Mouse (Mus musculus) gastrocnemius, adult 8-10 months (tissue): Measurements from ENCODE around the gene B3galt4. TPM values are rescaled to one million over a fixed set of nuclear protein-coding genes. Genes with fewer than 3 reads are reported as not detected.

Experiments used
- DNase-seq, 2 experiments: peaks; one replicate each; pipeline ENCODE4 v3.0.0; 2022; ENCODE audit warnings: low spot score in 2 of 2
- total RNA-seq, 4 experiments: library from RNA; stranded (reverse); gene quantifications; 2 replicates each; pipeline ENCODE4 v1.2.4; 2022

Gene B3galt4
- total RNA-seq, 4 experiments from 2014 or later, result 1.4 to 1.8 (median 1.5) TPM

DNA sequence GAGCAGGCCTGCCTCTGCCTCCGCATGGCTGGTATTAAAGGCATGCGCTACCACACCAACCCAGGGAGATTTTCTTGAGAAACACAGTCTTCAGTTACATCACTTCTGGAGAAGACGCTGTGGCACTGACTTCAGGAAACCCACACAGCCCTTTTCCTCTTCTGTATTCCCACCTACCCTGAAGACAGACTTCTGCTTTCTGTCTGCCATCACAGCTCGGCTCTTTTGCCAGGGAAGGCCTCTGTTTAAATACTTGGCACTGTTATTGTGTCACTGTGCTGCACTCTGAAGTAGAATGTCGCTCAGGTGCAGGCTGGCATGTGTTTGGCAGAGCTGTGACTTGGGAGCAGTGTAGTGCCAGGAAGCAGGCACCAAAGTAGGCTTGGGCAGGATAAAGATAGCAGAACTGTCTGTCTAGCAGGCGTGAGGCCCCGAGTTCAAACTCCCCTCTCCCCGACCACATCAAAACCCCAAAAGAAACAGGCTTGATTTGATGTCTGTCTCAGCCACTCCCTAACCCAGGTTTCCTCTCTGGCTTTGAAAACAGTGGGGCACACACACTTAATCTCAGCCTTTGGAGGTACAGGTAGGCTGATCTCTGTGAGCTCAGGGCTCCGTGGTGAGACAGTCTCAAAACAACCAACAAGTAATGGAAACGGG, 3.7 kb downstream of the B3galt4 start:
- no peak for DNase-seq

DNA sequence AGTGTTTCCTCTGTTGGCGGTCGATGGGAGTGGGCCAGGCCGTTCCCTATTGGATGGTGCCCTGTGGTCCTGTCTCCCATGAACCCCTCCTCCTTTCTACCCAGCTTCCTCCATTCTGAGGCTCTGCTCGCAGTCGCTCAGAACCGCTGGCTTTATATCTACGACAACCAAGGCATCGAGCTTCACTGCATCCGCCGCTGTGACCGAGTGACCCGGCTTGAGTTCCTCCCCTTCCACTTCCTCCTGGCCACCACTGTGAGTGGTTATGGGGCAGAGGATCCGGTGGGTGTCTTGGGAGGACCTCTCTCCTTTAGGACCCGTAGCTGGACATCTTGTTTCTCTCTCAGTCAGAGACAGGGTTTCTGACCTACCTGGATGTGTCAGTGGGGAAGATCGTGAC, 7.8 kb downstream of the B3galt4 start:
- no peak for DNase-seq

DNA sequence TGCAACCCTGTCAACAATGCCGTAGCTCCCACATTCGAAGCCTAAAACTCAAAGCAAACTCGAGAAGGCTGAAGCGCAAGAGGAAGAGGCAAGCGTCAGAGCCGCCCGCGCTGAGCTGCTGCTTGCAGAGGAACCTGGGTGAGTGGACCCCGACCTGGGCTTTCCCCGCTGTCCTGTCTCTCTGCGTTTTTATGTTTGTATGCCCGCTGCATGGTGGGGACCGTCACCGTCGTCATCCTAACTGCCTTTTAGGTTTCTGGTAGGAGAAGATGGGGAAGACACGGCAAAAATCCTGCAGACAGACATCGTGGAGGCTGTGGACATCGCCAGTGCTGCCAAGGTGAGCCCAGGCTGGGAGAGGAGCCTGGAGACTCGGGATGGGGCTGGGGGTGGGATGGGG, 9.9 kb downstream of the B3galt4 start:
- no peak for DNase-seq

DNA sequence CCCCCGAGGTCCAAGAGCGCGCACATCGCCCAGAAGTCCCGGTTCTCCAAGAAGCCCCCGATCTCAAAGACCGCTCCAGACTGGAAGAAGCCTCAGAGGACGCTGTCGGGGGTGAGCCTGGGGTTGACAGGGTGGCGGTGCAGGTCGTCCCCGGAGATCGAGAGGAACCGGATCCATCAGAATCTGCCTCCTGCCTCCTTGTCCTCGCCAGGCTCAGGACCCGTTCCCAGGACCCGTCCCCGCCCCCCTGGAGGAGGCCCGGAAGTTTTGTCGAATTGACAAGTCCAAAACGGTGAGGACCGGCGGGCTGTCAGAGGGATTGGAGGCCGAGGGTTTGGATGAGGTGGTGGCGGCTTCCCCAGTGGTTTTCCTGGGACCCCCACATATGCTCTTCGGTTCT, 10.3 kb downstream of the B3galt4 start:
- no peak for DNase-seq

DNA sequence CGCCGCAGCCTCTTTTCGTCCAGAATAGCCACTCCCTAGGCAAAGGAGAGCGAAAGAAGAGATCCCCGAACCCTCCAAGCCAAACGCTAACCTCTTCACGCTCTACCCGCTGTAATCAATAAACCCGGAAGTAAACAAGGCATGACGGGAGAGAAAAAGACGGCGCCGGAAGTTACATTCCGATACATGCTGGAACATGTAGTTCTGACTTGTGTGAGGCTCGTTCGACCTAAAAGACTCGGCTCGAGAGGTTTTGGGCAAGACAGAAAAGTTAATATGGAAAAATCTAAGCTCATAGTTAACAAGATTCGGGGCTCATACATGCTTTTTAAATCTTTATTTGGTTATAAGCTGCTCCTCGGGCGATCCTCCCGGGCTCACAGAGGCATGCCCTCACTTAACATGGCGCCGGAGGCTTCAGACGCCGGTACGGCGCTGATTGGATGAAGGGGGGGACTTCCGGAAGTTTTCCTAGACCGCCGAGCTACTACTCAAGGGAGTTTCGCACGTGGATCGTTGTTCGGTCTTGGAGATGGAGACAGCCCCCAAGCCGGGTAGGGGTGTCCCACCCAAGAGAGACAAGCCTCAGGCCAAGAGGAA, 11.0 kb downstream of the B3galt4 start, which contains the start of the genes Pfdn6 and Wdr46:
TSS of gene Pfdn6 (minus strand) at position 138 of the 600 bp plus-strand sequence.
TSS of gene Wdr46 (plus strand) at position 455 of the 600 bp plus-strand sequence.
- peak; percentile 54 to 73 for DNase-seq

DNA sequence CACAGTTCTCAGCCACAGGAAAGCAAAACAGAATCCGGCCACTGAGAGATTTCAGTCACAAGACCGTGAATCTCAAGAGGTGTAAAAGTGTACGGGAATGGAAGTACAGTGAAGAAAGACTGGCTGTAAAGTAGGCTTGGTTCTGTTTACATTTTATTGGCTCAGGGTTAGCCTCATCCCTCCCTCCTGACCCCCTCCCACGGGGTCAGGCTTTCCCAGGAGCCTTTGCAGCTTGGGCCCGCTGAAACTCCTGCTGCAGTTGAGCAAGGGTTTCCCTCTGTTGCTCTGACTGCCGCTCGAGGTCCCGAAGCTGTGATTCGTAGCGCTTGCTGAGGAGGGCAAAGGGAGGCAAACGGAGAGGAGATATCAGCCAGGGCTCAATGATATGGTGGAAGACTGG, 12.5 kb downstream of the B3galt4 start:
- no peak for DNase-seq

DNA sequence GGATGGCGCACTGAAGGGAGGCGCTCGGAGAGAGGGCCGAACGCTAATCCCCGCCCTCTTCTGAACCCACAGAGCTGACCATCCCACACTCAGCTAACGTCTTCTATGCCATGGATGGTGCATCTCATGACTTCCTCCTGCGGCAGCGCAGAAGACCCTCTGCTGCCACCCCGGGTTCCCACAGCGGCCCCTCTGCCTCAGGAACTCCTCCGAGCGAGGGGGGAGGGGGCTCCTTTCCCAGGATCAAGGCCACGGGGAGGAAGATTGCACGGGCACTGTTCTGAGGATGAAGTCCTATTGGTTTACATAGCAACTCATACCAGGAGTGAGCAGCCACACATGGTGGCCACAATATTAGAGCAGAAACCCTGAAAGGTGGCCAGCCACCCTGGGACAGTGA, 14.3 kb downstream of the B3galt4 start:
- DNase-seq, result no peak

DNA sequence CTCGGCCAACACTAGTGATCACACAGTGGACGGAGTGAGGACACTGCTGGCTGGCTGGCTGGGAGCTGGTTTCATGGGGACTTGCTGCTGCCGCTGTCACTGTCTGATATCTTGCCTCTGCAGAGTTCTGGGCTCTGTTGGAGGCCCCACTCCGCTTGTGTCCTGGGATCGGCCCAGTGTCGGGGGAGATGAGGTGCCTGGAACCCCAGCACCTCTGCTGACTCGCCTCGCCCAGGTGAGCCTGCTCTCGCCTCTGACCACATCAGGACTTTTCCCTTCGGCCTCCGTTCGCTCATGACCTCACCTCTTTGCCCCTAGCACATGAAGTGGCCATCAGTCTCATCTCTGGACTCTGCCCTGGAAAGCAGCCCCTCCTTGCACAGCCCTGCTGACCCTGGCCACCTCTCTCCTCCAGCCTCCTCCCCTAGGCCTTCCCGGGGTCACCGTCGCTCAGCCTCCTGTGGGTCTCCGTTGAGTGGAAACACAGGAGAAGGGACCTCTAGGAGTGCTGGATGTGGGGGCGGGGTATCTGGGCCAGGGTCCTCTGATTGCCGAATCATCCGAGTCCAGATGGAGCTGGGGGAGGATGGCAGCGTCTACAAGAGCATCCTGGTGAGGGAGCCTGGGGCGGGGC, 15.7 kb downstream of the B3galt4 start:
- DNase-seq, result no peak

DNA sequence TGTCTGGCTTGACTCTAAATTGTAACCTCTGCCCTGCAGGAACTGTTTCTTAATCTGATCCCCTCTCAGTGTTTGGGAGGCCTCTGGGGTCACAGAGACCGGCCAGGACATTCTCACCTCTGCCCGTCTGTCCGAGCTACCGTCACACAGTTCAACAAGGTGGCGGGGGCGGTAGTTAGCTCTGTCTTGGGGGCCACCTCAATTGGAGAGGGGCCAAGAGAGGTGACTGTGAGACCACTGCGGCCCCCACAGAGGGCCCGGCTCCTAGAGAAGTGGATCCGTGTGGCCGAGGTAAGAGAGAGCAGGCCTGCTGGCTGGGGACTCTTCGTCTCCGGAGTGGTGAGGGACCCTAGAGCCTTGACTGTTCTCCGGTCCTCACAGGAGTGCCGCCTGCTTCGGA, 18.3 kb downstream of the B3galt4 start:
- DNase-seq, result no peak

DNA sequence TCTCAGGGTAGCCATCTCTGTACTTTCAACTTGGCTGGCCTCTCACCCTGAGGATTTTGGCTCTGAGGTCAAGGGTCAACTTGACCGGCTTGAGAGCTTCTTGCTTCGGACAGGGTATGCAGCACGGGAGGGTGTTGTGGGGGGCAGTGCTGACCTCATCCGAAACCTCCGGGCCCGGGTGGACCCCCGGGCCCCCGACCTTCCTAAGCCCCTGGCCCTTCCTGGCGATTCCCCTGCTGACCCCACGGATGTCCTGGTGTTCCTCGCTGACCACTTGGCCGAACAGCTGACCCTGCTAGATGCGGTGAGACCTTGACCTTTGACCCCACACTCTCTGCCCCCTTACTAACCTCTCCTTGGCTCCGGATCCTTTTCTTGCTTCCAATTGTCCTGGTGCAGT, 18.8 kb downstream of the B3galt4 start:
- DNase-seq, result no peak

DNA sequence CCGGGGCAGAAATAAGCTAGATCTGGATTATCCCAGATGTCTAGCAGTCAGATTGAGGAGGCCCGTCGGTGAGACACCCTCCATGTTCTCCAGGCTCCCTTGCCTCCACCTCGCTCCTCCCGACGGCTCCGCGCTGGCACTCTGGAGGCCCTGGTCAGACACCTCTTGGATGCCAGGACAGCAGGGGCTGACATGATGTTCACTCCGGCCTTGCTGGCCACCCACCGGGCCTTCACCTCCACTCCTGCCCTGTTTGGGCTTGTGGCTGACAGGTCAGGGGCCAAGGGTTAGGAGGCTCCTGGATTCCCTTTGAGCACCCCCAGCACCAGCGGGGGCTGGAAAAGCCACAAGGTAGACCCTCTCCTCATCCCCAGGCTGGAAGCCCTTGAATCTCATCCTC, 19.3 kb downstream of the B3galt4 start:
- no peak for DNase-seq

DNA sequence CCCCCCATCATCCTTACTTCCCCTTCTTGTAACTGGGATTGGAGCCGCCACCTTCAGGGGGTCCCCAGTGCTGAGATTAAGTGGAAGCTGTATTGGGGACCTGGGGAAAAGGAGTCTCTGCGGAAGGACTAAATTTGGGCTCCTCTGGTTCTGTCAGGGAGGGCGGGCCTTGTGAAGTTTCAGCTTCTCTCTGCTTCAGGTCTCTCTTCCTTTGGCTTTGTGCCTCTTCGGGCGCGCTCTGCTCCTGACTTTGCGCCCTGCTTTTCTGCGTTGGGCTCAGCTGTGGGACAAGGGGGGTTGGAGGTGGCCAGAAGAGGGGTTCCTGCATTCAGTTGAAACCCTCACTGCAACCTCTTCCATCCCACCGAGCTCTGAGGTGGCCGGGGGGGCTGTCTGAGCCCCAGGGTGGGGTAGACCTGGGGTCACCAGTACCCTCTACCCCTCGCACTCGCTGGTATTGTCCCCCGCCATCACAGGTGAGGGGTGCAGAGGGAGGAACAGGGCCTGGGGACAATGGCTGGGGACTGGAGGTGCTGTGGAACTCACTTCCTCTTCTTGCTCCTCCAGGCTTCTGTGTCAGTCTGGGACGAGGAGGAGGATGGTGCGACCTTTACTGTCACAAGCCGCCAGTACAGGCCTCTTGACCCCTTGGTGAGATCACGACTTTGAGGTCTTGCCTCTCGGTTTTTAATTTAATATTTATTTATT, 20.0 kb downstream of the B3galt4 start:
- no peak for DNase-seq

DNA sequence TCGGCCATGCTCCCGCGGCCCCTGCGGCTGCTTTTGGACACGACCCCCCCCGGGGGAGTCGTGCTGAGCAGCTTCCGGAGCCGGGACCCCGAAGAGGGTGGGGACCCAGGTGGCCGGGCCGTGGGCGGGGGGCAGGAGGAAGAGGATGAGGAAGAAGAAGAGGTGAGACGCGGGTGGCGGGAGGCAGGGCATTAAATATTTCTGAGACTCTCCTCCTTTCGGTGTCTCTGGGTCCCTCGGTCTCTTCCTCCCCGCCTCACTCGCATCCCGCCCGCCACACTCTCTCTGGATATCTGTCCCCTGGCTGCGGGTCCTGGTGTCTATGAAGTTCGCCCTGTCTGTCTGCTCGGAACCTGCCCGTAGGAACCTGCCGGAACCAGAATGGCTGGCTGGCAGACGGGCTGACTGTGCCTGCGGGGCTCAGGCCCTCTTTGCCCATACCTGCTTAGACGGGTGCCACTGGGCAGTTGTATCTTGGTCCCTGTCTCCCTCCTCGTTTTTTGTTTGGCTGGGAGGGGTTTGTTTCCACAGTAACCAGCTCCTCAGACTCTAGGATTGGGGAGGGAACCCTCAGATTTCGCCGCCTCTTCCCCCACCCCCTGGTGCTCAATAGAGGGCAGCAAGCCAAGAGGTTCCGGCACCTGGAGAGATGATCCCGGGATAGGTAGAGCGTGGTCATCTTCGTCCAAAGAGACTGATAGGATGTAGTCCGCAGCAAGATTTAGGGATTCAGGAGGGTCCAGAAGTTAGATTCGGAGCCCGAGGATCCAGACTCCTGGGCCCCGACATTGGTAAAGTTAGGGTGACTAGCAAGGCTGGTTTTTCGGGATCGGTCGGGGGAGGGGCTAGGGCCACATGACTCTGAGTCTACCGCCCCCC, 20.8 kb downstream of the B3galt4 start:
- DNase-seq, result no peak

DNA sequence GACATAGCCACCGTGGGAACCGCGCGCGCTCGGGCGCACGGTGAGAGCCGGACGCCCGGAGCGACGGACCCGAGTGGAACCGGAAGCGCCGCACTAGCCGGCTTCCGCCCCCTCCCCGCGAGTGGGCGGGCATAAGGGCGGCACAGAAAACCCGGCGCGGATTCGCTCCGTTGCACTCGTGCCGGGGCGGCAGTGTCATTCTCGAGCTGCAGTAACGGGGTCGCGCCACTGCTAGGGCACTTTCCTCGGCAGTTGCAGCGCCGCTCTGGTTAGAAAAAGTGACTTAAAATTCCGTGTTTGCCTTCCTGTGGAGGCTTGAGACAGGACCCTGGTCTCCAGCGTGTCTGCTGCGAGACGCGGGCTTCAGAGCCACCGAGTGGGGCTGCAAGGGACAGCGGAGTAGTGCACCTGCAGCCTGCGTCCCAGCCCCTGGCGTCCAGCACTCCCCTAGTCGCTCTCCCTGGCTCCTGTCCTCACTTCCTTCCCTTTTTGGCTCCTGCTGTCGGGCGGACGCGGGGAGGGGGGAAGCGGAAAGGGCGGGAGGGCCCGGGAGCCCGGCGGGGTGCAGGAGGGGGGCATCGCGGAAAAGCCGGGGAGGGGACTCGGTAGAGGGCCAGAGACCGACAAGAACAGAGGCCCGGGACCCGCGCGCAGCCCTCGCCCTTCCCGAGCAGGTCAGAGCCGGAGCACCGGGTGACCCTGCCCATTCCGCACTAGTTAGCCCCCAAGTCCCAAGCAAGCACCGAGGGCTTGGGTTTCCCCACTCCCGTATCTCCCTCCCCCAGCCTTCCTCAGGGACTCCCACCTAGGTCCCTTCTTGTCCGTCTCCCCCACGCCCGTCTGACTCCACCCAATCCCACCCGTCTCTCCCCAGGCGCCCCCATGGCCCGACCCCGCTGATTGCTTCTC, 21.7 kb downstream of the B3galt4 start, which contains the start of gene Rgl2:
TSS of gene Rgl2 (plus strand) at position 173 of the 909 bp plus-strand sequence.
- peak; percentile 83 to 85 for DNase-seq

DNA sequence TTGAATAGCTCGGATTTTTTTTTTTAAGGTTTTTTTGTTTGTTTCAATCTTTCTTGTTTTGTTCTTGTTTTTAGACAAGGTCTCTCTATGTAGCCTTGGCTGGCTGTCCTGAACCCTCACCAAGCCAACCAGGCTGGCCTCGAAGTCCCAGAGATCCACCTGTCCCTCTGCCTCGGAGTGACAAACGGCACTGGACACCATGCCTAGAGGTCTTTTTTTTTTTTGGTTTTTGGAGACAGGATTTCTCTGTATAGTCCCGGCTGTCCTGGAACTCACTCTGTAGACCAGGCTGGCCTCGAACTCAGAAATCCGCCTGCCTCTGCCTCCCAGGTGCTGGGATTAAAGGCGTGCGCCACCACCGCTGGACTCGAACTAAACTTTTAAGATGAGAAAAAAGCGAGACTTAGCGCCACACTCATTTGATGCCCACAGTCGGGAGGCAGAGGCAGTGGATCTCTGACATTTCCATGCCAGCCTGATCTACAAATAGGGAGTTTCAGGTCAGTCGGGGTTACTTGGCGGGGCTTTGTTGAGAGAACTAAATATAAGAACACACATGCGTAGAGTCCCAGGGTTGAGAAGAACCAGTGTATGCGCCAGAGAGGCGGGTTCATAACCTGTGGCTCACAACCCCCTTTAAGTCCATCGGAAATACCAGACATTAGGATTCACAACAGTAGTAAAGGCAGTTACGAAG, 22.9 kb downstream of the B3galt4 start:
- no peak for DNase-seq

DNA sequence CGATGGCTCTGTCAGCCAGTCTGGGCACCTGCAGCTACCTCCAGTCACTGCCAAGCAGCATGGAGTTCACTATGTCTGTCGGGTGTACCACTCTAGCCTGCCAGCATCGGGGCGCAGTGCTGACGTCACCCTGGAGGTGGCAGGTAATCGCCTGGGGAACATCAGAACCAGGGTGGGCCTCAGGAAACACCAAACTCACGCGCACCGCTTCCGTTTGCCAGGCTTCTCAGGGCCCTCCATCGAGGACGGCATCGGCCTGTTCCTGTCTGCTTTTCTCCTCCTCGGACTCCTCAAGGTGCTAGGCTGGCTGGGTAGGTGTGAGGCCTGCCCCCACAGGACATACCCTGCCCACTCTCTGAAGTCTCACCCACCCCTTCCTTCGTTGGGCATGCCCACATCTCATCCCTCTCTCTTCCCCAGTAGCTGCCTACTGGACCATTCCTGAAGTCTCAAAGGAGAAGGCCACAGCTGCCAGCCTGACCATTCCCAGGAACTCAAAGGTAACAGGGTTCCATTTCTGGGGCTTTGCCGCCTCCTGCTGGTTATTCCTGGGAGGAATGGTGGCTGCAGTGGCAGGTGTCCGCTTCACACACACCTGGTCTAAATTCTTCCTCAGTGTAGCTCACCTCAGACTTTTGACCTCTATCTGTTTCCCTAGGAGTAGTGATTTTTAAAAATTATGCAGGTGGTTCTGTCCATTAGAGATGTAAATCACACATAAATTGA, 24.9 kb downstream of the B3galt4 start:
- DNase-seq, result no peak

DNA sequence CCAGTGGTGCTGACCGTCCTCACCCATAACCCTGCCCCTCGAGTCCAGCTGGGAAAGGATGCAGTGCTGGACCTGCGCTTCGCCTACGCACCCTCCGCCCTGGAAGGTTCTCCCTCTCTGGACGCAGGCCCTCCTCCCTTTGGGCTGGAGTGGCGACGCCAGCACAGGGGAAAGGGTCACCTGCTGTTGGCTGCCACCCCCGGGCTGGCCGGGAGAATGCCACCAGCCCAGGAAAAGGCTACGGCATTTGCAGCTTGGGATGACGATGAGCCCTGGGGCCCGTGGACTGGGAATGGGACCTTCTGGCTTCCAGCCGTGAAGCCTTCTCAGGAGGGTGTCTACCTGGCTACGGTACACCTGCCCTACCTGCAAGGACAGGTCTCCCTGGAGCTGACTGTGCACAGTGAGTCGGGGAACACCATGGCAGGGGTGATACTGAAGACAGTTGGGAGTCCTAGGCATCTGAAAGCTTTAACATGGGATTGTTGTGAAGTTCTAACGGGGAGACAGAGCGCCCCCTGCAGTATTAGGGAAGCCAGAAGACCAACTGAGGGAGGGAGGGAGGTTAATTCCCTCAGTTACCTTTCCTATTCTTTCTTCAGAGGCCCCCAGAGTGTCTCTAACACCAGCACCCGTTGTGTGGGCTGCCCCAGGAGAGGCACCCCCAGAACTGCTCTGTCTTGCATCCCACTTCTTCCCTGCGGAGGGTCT, 25.7 kb downstream of the B3galt4 start:
- DNase-seq, result no peak
